Mouse (Mus musculus): ENCODE measurements around the gene Sdf2l1. TPM values are rescaled to one million over a fixed set of nuclear protein-coding genes. Genes with fewer than 3 reads are reported as not detected.
"Not testable (repeated sequence)": the region's sequence is repeated elsewhere in the genome, so short reads cannot be mapped to it uniquely, and the experiment has no call there.

The Sdf2l1 gene
- 10 to 100 TPM; 15.6 to 21.7 TPM for total RNA-seq (2021)
- long read RNA-seq, experiment 1, transcript Sdf2l1-201 (3 exons, 1,108 nt): major isoform, 21 of 23 reads
- long read RNA-seq, experiment 1, partial matches to known transcripts: 1 of 23 reads
- long read RNA-seq, experiment 1, other reads (novel, unspliced or antisense): 1 of 23 reads
- long read RNA-seq, experiment 2, transcript Sdf2l1-201 (3 exons, 1,108 nt): major isoform, 7 of 9 reads
- long read RNA-seq, experiment 2, partial matches to known transcripts: 2 of 9 reads
- long read RNA-seq, experiment 2, other reads (novel, unspliced or antisense): 0 of 9 reads

- DNase-seq: peak; percentile 97
Measured at GRCm38 (mm10) chr16:17132089-17132905, at the start of gene Sdf2l1. Sdf2l1 (minus strand) TSS chr16:17132383.

GRCm38 (mm10) chr16:17181382-17181781 is 49.2 kb upstream of the Sdf2l1 start:
- peak; percentile 56 for DNase-seq

- no peak for DNase-seq
Measured at GRCm38 (mm10) chr16:17179706-17180105, 47.5 kb upstream of the Sdf2l1 start.

- no peak for DNase-seq
Measured at GRCm38 (mm10) chr16:17177623-17178170, 45.5 kb upstream of the Sdf2l1 start.

GRCm38 (mm10) chr16:17175765-17176164 is 43.6 kb upstream of the Sdf2l1 start:
- DNase-seq: peak; percentile 34

GRCm38 (mm10) chr16:17168049-17168448 is 35.9 kb upstream of the Sdf2l1 start:
- DNase-seq: no peak

- no peak for DNase-seq
Measured at GRCm38 (mm10) chr16:17167179-17167578, 35.0 kb upstream of the Sdf2l1 start.

GRCm38 (mm10) chr16:17165478-17165877 is 33.3 kb upstream of the Sdf2l1 start:
- not testable (repeated sequence) for DNase-seq

GRCm38 (mm10) chr16:17154346-17154745 is 22.2 kb upstream of the Sdf2l1 start:
- peak; percentile 44 for DNase-seq

GRCm38 (mm10) chr16:17151874-17152273 is 19.7 kb upstream of the Sdf2l1 start:
- no peak for DNase-seq

GRCm38 (mm10) chr16:17150520-17151258 is 18.5 kb upstream of the Sdf2l1 start:
- DNase-seq: no peak

GRCm38 (mm10) chr16:17148084-17148483 is 15.9 kb upstream of the Sdf2l1 start:
- DNase-seq: peak; percentile 31

- DNase-seq: peak; percentile 23
Measured at GRCm38 (mm10) chr16:17147391-17147929, 15.3 kb upstream of the Sdf2l1 start.

- peak; percentile 87 for DNase-seq
Measured at GRCm38 (mm10) chr16:17146772-17147235, 14.6 kb upstream of the Sdf2l1 start, which contains the start of gene Ccdc116. Ccdc116 (minus strand) TSS chr16:17147229.

- DNase-seq: no peak
Measured at GRCm38 (mm10) chr16:17144339-17144738, 12.2 kb upstream of the Sdf2l1 start, which contains the start of gene Ydjc. Ydjc (plus strand) TSS chr16:17144621.

- DNase-seq: no peak
Measured at GRCm38 (mm10) chr16:17137355-17137754, 5.2 kb upstream of the Sdf2l1 start.

- DNase-seq: no peak
Measured at GRCm38 (mm10) chr16:17132906-17133200, 670 bp upstream of the Sdf2l1 start.

- no peak for DNase-seq
Measured at GRCm38 (mm10) chr16:17131191-17132088, 743 bp downstream of the Sdf2l1 start.

- peak; percentile 71 for DNase-seq
Measured at GRCm38 (mm10) chr16:17127292-17127691, 4.9 kb downstream of the Sdf2l1 start.

GRCm38 (mm10) chr16:17124871-17125520 is 7.2 kb downstream of the Sdf2l1 start, which contains the start of gene 2610318N02Rik:
2610318N02Rik (minus strand) TSS chr16:17125167.
- peak; percentile 88 for DNase-seq

Data from adrenal gland, postnatal 10 days (tissue).